12 mouse cellular contexts compared by ENCODE assay signal in genomic region chr6:115821216-115821993, GRCm38 (mm10).
"Had no signal": no experiment of that assay in that cellular context is flagged by ENCODE, and none has a peak within 500 bp of the region (broad histone marks: within the 10 kb centered on the region; RNA-seq: fewer than 3 reads in every experiment).

No protein-coding gene starts in this region.

- H3K36me3 ChIP-seq: limb, embryonic 13.5 days; midbrain, embryonic 10.5 days; neural tube, embryonic 13.5 days had no signal

- H3K27me3 ChIP-seq: limb, embryonic 13.5 days; neural tube, embryonic 13.5 days had no signal

- H3K9me3 ChIP-seq: limb, embryonic 13.5 days; midbrain, embryonic 10.5 days; neural tube, embryonic 13.5 days had no signal

- H3K27ac ChIP-seq: hindbrain, postnatal 0 days; kidney, postnatal 0 days; layer of hippocampus, adult 2 months; limb, embryonic 13.5 days; midbrain, embryonic 10.5 days; neural tube, embryonic 13.5 days had no signal

- ATAC-seq: hindbrain, postnatal 0 days had no signal

- H3K9ac ChIP-seq: limb, embryonic 13.5 days; neural tube, embryonic 13.5 days had no signal

- H3K4me1 ChIP-seq: limb, embryonic 13.5 days; neural tube, embryonic 13.5 days had no signal

- H3K4me2 ChIP-seq: limb, embryonic 13.5 days; neural tube, embryonic 13.5 days had no signal

- DNase-seq: kidney, adult 18-20 months; left cerebral cortex, postnatal 4 days; lung, adult 18-20 months; midbrain, embryonic 14.5 days; retina, postnatal 1 day; thymus, postnatal 36 days had no signal

- H3K4me3 ChIP-seq: layer of hippocampus, adult 2 months; limb, embryonic 13.5 days; midbrain, embryonic 10.5 days; neural tube, embryonic 13.5 days had no signal
